Mouse (Mus musculus): ENCODE measurements around the gene Adap2. TPM values are rescaled to one million over a fixed set of nuclear protein-coding genes. Genes with fewer than 3 reads are reported as not detected.

The Adap2 gene
- polyA plus RNA-seq, 1 experiment from 2014 or later: 2.7 TPM

- H3K4me2 ChIP-seq (replicated peaks): no peak overlapping the region
- H3K4me1 ChIP-seq: peaks cover 8% of the 10 kb centered on the region
- H3K9ac ChIP-seq (replicated peaks): no peak overlapping the region
- H3K36me3 ChIP-seq: no peaks in the 10 kb centered on the region
- H3K27me3 ChIP-seq: no peaks in the 10 kb centered on the region
- WGBS: 34% methylated on average over 5 of the region's 5 CpGs
- no peak overlapping the region for H3K27ac ChIP-seq (replicated peaks)
- ATAC-seq (replicated peaks): no peak
- no peak overlapping the region for H3K4me3 ChIP-seq
- no peaks in the 10 kb centered on the region for H3K9me3 ChIP-seq
Observed at GRCm38 (mm10) chr11:80204941-80205340, 51.0 kb downstream of the Adap2 start.

DNA sequence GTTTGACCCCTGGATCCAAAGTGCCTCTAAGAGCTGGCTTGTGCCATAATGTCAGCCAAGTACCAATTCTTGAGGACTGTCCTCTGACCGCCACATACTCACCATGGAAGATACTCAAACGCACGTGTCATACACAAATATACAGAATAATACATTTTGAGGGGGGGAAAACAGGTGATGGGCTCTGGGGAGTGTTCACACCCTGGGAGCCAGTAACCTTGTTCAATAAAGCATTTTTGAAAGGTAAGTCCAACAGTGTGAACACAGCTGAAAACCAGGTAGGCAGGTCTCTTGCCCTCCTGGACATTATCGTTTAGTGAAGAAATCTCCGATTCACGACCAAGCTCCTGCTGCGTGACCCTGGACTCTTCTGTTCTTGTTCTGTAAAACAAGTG lies 54.6 kb downstream of the Adap2 start:
- WGBS: 34% methylated on average over 7 of the region's 7 CpGs
- Histone ChIP-seq H3K36me3 (no peaks in the 10 kb centered on the region; the same call in 1 of the 2 replicates), H3K27ac (replicated peaks) (no peak overlapping the region), H3K4me2 (replicated peaks) (no peak overlapping the region), H3K4me3 (peak overlapping the region; percentile 68), H3K4me1 (peaks cover 17% of the 10 kb centered on the region), H3K9ac (replicated peaks) (no peak overlapping the region), H3K27me3 (no peaks in the 10 kb centered on the region), H3K9me3 (no peaks in the 10 kb centered on the region)
- peak; percentile 27 for ATAC-seq (replicated peaks)

DNA sequence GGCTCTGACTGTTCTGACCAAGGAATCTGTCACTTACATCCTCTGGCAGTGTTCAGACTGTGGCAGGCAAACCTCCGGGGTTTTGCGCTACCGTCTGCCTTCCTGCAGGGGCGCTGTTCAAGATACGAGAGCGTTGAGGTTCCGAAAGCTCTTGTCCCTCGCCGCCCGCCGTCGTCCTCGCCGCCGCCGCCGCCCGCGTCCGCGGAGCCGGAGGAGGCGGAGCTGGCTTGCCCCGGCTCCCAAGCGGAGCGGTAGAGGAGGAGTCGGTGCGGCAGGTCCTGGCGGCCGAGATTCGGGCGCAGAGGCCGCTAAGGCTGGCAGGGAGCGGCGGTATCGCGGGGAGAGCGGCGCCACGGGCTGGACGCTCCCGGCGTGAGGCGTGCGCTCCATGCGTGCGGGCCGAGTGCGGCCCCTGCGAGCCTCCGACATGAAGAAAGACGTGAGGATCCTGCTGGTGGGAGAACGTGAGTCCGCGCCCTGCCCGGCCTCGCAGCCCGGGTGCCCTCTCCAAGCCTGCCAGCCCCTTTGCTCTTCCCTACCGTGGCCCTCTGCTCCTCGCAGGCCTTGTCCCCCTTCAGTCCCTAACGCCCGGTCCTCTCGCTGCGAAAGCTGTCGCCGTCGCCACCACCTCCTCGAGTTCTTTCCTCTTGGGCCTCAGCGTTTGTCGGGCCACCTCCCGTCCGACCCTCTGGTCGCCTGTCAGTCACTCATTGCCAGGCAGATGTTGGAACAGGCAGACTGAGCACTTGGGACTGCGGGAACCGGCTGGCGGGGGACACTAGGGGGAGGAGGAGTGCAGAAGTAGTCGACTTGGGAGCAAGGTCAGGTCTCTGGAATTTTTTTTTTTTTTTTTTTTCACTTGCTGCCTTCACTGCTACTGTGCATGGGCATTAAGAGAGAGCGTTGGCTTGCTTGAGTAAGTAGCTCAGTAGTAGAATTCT lies 55.2 kb downstream of the Adap2 start, which contains the start of gene Rhot1:
Rhot1 (plus strand) TSS at position 160 of the 941 bp plus-strand sequence.
- no peaks in the 10 kb centered on the region for H3K9me3 ChIP-seq
- peak within 1 kb of the TSS; percentile 68 for H3K4me3 ChIP-seq
- H3K27me3 ChIP-seq: no peaks in the 10 kb centered on the region
- peak within 1 kb of the TSS; percentile 92 for H3K9ac ChIP-seq (replicated peaks)
- peak within 1 kb of the TSS; percentile 65 for H3K4me2 ChIP-seq (replicated peaks)
- H3K4me1 ChIP-seq: peaks cover 17% of the 10 kb centered on the region
- under 1% methylated on average over 78 of the region's 78 CpGs for WGBS
- peak; percentile 94 for ATAC-seq (replicated peaks)
- H3K27ac ChIP-seq (replicated peaks): peak within 1 kb of the TSS; percentile 92
- peaks cover 4% of the 10 kb centered on the region; the same call in 1 of the 2 replicates for H3K36me3 ChIP-seq

DNA sequence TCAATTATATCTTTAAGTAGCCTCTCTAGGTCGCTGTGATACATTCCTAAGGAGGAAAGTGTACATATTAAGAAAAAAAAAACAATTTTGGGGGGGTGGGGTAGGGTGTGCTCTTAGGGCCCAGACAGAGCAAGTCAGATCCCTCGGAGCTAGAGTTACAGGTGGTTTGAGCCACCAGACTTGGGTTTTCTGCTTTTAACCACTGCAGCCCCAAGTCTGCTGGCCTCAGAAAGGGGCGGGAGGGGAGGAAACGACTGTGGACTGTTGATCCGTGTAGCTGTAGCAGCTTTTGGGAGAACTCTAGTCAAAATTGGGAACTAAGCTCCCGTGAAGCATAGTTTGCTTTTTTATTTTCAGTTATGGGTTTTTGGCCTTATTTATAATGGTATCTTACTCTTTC lies 56.4 kb downstream of the Adap2 start:
- Histone ChIP-seq H3K27me3 (no peaks in the 10 kb centered on the region), H3K9ac (replicated peaks) (peak overlapping the region; percentile 92; the same call in 1 of the 2 replicates), H3K9me3 (no peaks in the 10 kb centered on the region), H3K4me3 (peak overlapping the region; percentile 68; the same call in 1 of the 2 replicates), H3K4me2 (replicated peaks) (peak overlapping the region; percentile 65), H3K36me3 (peaks cover 8% of the 10 kb centered on the region; the same call in 1 of the 2 replicates), H3K4me1 (peaks cover 17% of the 10 kb centered on the region), H3K27ac (replicated peaks) (no peak overlapping the region)
- no peak for ATAC-seq (replicated peaks)
- WGBS: 45% methylated on average over 6 of the region's 6 CpGs

GRCm38 (mm10) chr11:80212282-80212681 lies 58.4 kb downstream of the Adap2 start:
- Histone ChIP-seq H3K27me3 (no peaks in the 10 kb centered on the region), H3K27ac (replicated peaks) (no peak overlapping the region), H3K4me2 (replicated peaks) (no peak overlapping the region), H3K4me3 (no peak overlapping the region), H3K9me3 (no peaks in the 10 kb centered on the region), H3K9ac (replicated peaks) (no peak overlapping the region), H3K36me3 (peaks cover 8% of the 10 kb centered on the region; the same call in 1 of the 2 replicates), H3K4me1 (peaks cover 17% of the 10 kb centered on the region)
- WGBS: 96% methylated on average over 2 of the region's 2 CpGs
- no peak for ATAC-seq (replicated peaks)

DNA sequence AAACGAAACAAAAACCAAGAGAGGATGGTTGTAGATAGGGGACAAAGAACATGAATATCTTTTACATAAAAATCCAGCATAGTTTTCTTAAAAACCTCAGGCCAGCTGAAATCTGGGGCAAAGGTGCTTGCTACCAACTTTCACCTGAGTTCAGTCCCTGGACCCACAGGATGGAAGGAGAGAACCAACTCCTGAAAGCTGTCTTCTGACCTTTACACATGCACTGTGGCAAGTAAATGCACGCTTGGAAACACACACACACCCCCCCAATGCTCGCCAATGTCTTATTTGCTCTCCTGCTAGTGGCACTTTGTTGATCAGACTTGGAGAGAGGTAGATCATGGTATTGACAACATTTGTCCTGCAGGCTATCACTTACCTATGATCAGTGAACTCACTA lies 61.4 kb downstream of the Adap2 start:
- no peaks in the 10 kb centered on the region for H3K27me3 ChIP-seq
- no peak for ATAC-seq (replicated peaks)
- WGBS: 95% methylated on average over 3 of the region's 3 CpGs

GRCm38 (mm10) chr11:80218657-80219293 lies 64.9 kb downstream of the Adap2 start:
- WGBS: 88% methylated on average over 11 of the region's 11 CpGs

More for the DNA sequence above, 61.4 kb downstream of the Adap2 start:
- Histone ChIP-seq H3K4me3 (no peak overlapping the region), H3K27ac (replicated peaks) (no peak overlapping the region), H3K4me1 (peaks cover 6% of the 10 kb centered on the region), H3K9ac (replicated peaks) (no peak overlapping the region), H3K36me3 (peaks cover 8% of the 10 kb centered on the region; the same call in 1 of the 2 replicates), H3K9me3 (no peaks in the 10 kb centered on the region), H3K4me2 (replicated peaks) (no peak overlapping the region)

More at GRCm38 (mm10) chr11:80218657-80219293, 64.9 kb downstream of the Adap2 start:
- Histone ChIP-seq H3K9ac (replicated peaks) (no peak overlapping the region), H3K4me2 (replicated peaks) (no peak overlapping the region), H3K27ac (replicated peaks) (no peak overlapping the region), H3K9me3 (no peaks in the 10 kb centered on the region), H3K4me3 (no peak overlapping the region), H3K36me3 (peaks cover 24% of the 10 kb centered on the region; the same call in 1 of the 2 replicates), H3K4me1 (no peaks in the 10 kb centered on the region), H3K27me3 (no peaks in the 10 kb centered on the region)
- ATAC-seq (replicated peaks): no peak

Other genes with a start within 250 kb of the Adap2 start
- 51.6 and 55.8 TPM in 2 replicates for gene Utp6, start 191.7 kb upstream of the Adap2 start, polyA plus RNA-seq (2015; fragmentation: Nextera tagmentation; extraction: Ambion mirVana)
- gene Suz12, start 161.0 kb upstream of the Adap2 start, polyA plus RNA-seq (2015; fragmentation: Nextera tagmentation; extraction: Ambion mirVana): 21.1 and 24.2 TPM in 2 replicates
- 19.6 and 21.2 TPM in 2 replicates for gene Crlf3, start 73.1 kb upstream of the Adap2 start, polyA plus RNA-seq (2015; fragmentation: Nextera tagmentation; extraction: Ambion mirVana)
- 8.7 and 9.2 TPM in 2 replicates for gene Atad5, start 64.7 kb upstream of the Adap2 start, polyA plus RNA-seq (2015; fragmentation: Nextera tagmentation; extraction: Ambion mirVana)
- gene Tefm, start 11.9 kb upstream of the Adap2 start, polyA plus RNA-seq (2015; fragmentation: Nextera tagmentation; extraction: Ambion mirVana): 28.2 and 30.7 TPM in 2 replicates
- 3.0 and 3.3 TPM in 2 replicates for gene Rnf135, start 29.7 kb downstream of the Adap2 start, polyA plus RNA-seq (2015; fragmentation: Nextera tagmentation; extraction: Ambion mirVana)
- gene Rhot1, start 54.9 kb downstream of the Adap2 start, polyA plus RNA-seq (2015; fragmentation: Nextera tagmentation; extraction: Ambion mirVana): 75.7 and 78.6 TPM in 2 replicates
- 20.4 and 23.3 TPM in 2 replicates for gene Rhbdl3, start 146.8 kb downstream of the Adap2 start, polyA plus RNA-seq (2015; fragmentation: Nextera tagmentation; extraction: Ambion mirVana)
- gene 5730455P16Rik, start 223.9 kb downstream of the Adap2 start, polyA plus RNA-seq (2015; fragmentation: Nextera tagmentation; extraction: Ambion mirVana): 33.9 and 37.9 TPM in 2 replicates
- gene Zfp207, start 229.2 kb downstream of the Adap2 start, polyA plus RNA-seq (2015; fragmentation: Nextera tagmentation; extraction: Ambion mirVana): 231 and 236 TPM in 2 replicates